Mouse (Mus musculus): Measurements from ENCODE around the gene Gnai2.

The Gnai2 gene

GRCm38 (mm10) chr9:107635279-107636028, at the start of gene Gnai2:
Gnai2 (minus strand) TSS chr9:107635367.
- DNase-seq = peak; percentile 98

GRCm38 (mm10) chr9:107682405-107682804, 47.2 kb upstream of the Gnai2 start:
- DNase-seq = no peak

- DNase-seq = no peak
Measured at GRCm38 (mm10) chr9:107679501-107679900, 44.3 kb upstream of the Gnai2 start, which contains the start of gene Gnat1. Gnat1 (minus strand) TSS chr9:107679712.

- no peak for DNase-seq
Measured at GRCm38 (mm10) chr9:107678861-107679260, 43.7 kb upstream of the Gnai2 start.

GRCm38 (mm10) chr9:107677819-107678526, 42.8 kb upstream of the Gnai2 start:
- peak; percentile 81 for DNase-seq

GRCm38 (mm10) chr9:107677091-107677784, 42.1 kb upstream of the Gnai2 start:
- peak; percentile 69 for DNase-seq

- DNase-seq = no peak
Measured at GRCm38 (mm10) chr9:107676302-107676701, 41.1 kb upstream of the Gnai2 start.

GRCm38 (mm10) chr9:107675671-107676301, 40.6 kb upstream of the Gnai2 start:
- DNase-seq = peak; percentile 91

- DNase-seq = no peak
Measured at GRCm38 (mm10) chr9:107674609-107675429, 39.7 kb upstream of the Gnai2 start.

GRCm38 (mm10) chr9:107670259-107670658, 35.1 kb upstream of the Gnai2 start:
- peak; percentile 37 for DNase-seq

GRCm38 (mm10) chr9:107669480-107669945, 34.3 kb upstream of the Gnai2 start, which contains the start of gene Slc38a3:
Slc38a3 (minus strand) TSS chr9:107669530.
- no peak for DNase-seq

GRCm38 (mm10) chr9:107668916-107669315, 33.7 kb upstream of the Gnai2 start:
- DNase-seq = no peak

- no peak for DNase-seq
Measured at GRCm38 (mm10) chr9:107668011-107668410, 32.8 kb upstream of the Gnai2 start.

GRCm38 (mm10) chr9:107667219-107667618, 32.1 kb upstream of the Gnai2 start:
- DNase-seq = peak; percentile 87

- peak; percentile 48 for DNase-seq
Measured at GRCm38 (mm10) chr9:107666751-107667205, 31.6 kb upstream of the Gnai2 start.

- no peak for DNase-seq
Measured at GRCm38 (mm10) chr9:107665308-107665707, 30.1 kb upstream of the Gnai2 start.

- DNase-seq = no peak
Measured at GRCm38 (mm10) chr9:107663525-107663924, 28.4 kb upstream of the Gnai2 start.

- DNase-seq = no peak
Measured at GRCm38 (mm10) chr9:107662342-107662741, 27.2 kb upstream of the Gnai2 start.

- DNase-seq = no peak
Measured at GRCm38 (mm10) chr9:107660777-107661176, 25.6 kb upstream of the Gnai2 start.

GRCm38 (mm10) chr9:107659961-107660360, 24.8 kb upstream of the Gnai2 start:
- no peak for DNase-seq

- no peak for DNase-seq
Measured at GRCm38 (mm10) chr9:107659551-107659950, 24.4 kb upstream of the Gnai2 start.

GRCm38 (mm10) chr9:107658096-107658495, 22.9 kb upstream of the Gnai2 start:
- no peak for DNase-seq

Data from embryo, embryonic 11 days (tissue).